Mouse (Mus musculus) heart, adult 8-10 months (tissue): Measurements from ENCODE around the gene Nptxr. TPM values are rescaled to one million over a fixed set of nuclear protein-coding genes. Genes with fewer than 3 reads are reported as not detected.

Source experiments
- DNase-seq: peaks from one replicate; pipeline ENCODE4 v3.0.0; 2022; ENCODE audit warnings: low spot score
- total RNA-seq, 4 experiments: library from RNA; stranded (reverse); gene quantifications; 2 replicates each; pipeline ENCODE4 v1.2.4; 2022

The Nptxr gene
- total RNA-seq, 4 experiments from 2014 or later: 1.3 to 2.0 (median 1.8) TPM

DNA sequence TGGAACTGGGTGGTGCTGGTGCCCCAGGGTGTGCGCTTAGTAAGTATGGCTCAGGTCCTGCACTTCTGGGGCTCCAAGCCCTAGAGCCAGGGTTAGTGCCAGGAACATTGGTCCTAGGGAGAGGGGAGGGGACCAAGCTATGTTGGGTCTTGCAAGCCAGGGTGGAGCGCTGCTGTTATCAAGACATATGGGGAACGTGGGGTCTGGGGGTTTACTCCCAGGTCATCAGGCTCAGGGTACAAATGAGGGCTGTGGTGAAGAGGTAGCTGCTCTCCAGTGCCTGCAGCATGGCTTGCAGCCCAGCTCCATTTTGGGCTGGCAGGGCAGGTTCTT, 51.2 kb downstream of the Nptxr start:
- DNase-seq: no peak

- DNase-seq: peak; percentile 73
Observed at GRCm38 (mm10) chr15:79752742-79753419, 51.7 kb downstream of the Nptxr start.

DNA sequence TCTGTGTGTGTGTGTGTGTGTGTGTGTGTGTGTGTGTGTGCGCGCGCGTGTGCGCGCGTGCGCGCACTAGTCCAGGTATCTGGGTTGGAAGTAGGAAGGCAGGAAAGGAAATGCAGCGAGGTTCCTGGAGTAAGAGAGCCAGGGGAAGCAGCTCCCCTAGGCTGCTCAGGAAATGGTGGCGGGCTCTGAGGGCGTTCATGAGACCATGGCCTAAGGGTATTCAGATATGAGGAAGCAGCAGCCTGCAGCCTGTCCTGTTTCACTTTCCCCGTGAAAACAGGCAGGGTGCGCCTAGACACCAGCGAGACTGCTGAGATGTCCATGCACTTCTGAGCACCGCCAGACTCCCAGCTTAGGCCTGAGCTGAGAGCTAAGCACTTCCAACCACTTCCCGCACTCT, 52.8 kb downstream of the Nptxr start:
- no peak for DNase-seq

GRCm38 (mm10) chr15:79750266-79750665, 54.3 kb downstream of the Nptxr start:
- no peak for DNase-seq

DNA sequence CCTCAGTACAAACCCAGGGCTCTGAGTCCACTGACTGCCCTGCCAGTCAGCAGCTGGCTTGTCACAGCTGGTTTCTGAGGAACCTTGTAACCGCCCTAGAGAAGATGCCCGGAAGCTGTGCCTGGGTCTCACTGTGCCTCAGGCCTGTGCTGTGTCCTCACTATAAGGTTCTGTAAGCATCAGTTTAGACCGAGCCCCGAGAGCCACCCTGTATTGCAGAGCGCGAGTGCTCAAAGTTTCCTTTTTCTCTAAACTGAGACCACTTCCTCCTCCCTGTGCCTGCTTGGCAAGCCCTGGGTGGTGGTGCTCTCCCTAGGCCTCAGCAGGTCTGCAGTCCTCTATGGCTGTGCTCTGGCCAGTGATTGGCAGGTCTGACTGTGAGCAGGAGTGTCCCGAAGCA, 55.4 kb downstream of the Nptxr start:
- no peak for DNase-seq

GRCm38 (mm10) chr15:79747998-79748397, 56.6 kb downstream of the Nptxr start:
- no peak for DNase-seq

DNA sequence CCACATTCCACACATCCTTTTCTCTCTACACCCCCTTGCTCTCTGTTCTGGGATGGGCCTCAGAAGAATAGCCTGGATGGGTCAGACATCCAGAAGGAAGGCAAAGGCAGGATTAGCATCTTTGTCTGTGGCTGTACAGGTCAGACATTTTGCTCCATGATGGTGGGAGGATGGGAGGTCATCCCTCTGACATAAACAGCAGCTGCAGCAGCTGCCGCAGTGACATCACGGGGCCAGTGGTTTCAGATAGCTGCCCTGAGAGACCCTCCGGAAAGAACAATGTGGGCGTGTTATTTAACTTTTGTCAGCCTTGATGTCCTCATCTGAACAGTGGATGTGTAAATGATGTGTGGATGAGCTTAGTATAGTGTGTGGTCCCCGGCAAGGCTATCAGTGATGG, 58.7 kb downstream of the Nptxr start:
- DNase-seq: no peak

- DNase-seq: no peak
Observed at GRCm38 (mm10) chr15:79745312-79745711, 59.3 kb downstream of the Nptxr start.

DNA sequence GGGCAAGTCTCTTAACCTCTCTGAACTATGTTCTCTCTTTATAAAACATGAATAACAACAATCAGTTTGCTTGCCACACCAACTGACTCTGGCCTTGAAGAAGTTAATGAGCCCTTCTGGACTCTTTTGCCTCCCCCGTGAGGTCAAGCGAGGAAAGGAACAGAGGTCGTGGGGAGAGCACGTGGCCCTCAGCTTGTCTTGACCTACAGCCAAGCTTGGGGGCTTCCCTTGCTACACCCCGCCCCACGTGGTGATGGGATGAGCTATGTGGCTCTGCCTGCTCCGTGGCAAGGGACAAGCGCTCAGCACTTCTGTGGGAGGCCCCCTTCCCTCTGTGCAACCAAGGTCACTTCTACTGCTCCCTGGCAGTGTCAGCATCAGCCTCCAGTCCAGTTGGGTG, 59.8 kb downstream of the Nptxr start:
- no peak for DNase-seq

GRCm38 (mm10) chr15:79744001-79744400, 60.6 kb downstream of the Nptxr start:
- DNase-seq: no peak

- DNase-seq: no peak
Observed at GRCm38 (mm10) chr15:79742706-79743023, 61.9 kb downstream of the Nptxr start.

GRCm38 (mm10) chr15:79741921-79742705, 62.5 kb downstream of the Nptxr start, which contains the start of gene Sun2:
Gene Sun2, minus strand, starts transcription at chr15:79742536.
- peak; percentile 88 for DNase-seq

GRCm38 (mm10) chr15:79741173-79741858, 63.2 kb downstream of the Nptxr start:
- no peak for DNase-seq

- DNase-seq: no peak
Observed at GRCm38 (mm10) chr15:79740739-79741138, 63.8 kb downstream of the Nptxr start.

Other genes starting within 250 kb of the Nptxr start
- under 1 TPM in 1 of 4 experiments, not detected in 3; 0.28 TPM for gene Dmc1, start 199.7 kb downstream of the Nptxr start, total RNA-seq
- gene Fam227a, start 145.8 kb downstream of the Nptxr start, total RNA-seq: under 1 TPM; 0.37 to 0.82 (median 0.63) TPM
- 10 to 100 TPM; 16.1 to 24.6 (median 19.7) TPM for gene Cby1, start 145.6 kb downstream of the Nptxr start, total RNA-seq
- gene Tomm22, start 133.9 kb downstream of the Nptxr start, total RNA-seq: 100 to 1,000 TPM; 103 to 122 (median 108) TPM
- gene Josd1, start 116.8 kb downstream of the Nptxr start, total RNA-seq: 10 to 100 TPM; 19.7 to 28.9 (median 23.3) TPM
- gene Gtpbp1, start 113.9 kb downstream of the Nptxr start, total RNA-seq: 10 to 100 TPM; 24.8 to 31.0 (median 29.0) TPM
- 10 to 100 TPM; 83.8 to 98.3 (median 94.7) TPM for gene Sun2, start 62.2 kb downstream of the Nptxr start, total RNA-seq
- 10 to 100 TPM; 21.0 to 25.3 (median 21.7) TPM for gene Dnal4, start 26.9 kb downstream of the Nptxr start, total RNA-seq
- under 1 TPM in 3 of 4 experiments, not detected in 1; 0.33 to 0.69 (median 0.47) TPM for gene Npcd, start 29.5 kb upstream of the Nptxr start, total RNA-seq
- gene Cbx6, start 29.9 kb upstream of the Nptxr start, total RNA-seq: 10 to 100 TPM; 15.5 to 20.3 (median 18.9) TPM
- 1 to 10 TPM; 7.2 to 8.4 (median 8.0) TPM for gene Apobec3, start 86.9 kb upstream of the Nptxr start, total RNA-seq
- 10 to 100 TPM; 18.7 to 28.2 (median 21.1) TPM for gene Cbx7, start 166.4 kb upstream of the Nptxr start, total RNA-seq
- gene Pdgfb, start 210.2 kb upstream of the Nptxr start, total RNA-seq: 10 to 100 TPM; 20.2 to 34.2 (median 28.5) TPM